Mouse (Mus musculus): ENCODE results near the gene Tnni2.

GRCm38 (mm10) chr7:142476795-142477452, 35.3 kb downstream of the Tnni2 start:
- TF ChIP-seq CTCF (IDR thresholded peaks at IDR 0.05; ENCODE audit: control insufficient read depth, insufficient read depth, low read length), result no peak
- TF ChIP-seq POLR2A (IDR thresholded peaks at IDR 0.05; ENCODE audit: borderline replicate concordance, control insufficient read depth, low read depth, low read length), result no peak
